Mouse (Mus musculus) kidney, embryonic 15.5 days (tissue): ENCODE data around the gene Gbp2b. TPM values are rescaled to one million over a fixed set of nuclear protein-coding genes. Genes with fewer than 3 reads are reported as not detected.
A peak's percentile ranks its signal among the peaks of the same experiment; 100 is the strongest.
"Not testable (repeated sequence)": the region's sequence is repeated elsewhere in the genome, so short reads cannot be mapped to it uniquely, and the experiment has no call there.

ENCODE experiments used
- ATAC-seq: fragments of 200-750 bp; cut with Nextera tagmentation; replicated peaks from 2 replicates; pipeline ENCODE4 v1.8.0; 2017; ENCODE audit warnings: moderate TSS enrichment; ENCODE audit not compliant: low FRiP score
- H3K27ac ChIP-seq: fragments of 300-500 bp; sonication (generic); 2 replicates; pipeline ENCODE4 v1.5.1; 2015; ENCODE audit warnings: mild to moderate bottlenecking, inconsistent platforms
- H3K27me3 ChIP-seq: fragments of 300-500 bp; sonication (generic); 2 replicates; pipeline ENCODE4 v1.6.1; 2015; ENCODE audit warnings: inconsistent platforms
- H3K36me3 ChIP-seq: fragments of 300-500 bp; sonication (generic); 2 replicates; pipeline ENCODE4 v1.6.1; 2015; ENCODE audit warnings: inconsistent platforms
- H3K4me1 ChIP-seq: fragments of 300-500 bp; sonication (generic); 2 replicates; pipeline ENCODE4 v1.6.1; 2015; ENCODE audit warnings: inconsistent platforms
- H3K4me2 ChIP-seq: fragments of 300-500 bp; sonication (generic); 2 replicates; pipeline ENCODE4 v1.6.1; 2015; ENCODE audit warnings: moderate library complexity, mild to moderate bottlenecking, inconsistent platforms
- H3K4me3 ChIP-seq: fragments of 300-500 bp; sonication (generic); replicated peaks from 2 replicates; pipeline ENCODE4 v1.5.1; 2015; ENCODE audit warnings: mild to moderate bottlenecking, inconsistent platforms
- H3K9ac ChIP-seq: fragments of 300-500 bp; sonication (generic); 2 replicates; pipeline ENCODE4 v1.6.1; 2015; ENCODE audit warnings: mild to moderate bottlenecking, inconsistent platforms
- H3K9me3 ChIP-seq: fragments of 300-500 bp; sonication (generic); replicated peaks from 2 replicates; pipeline ENCODE4 v1.6.1; 2016; ENCODE audit warnings: inconsistent platforms
- WGBS: fragments of 180-500 bp; shearing (Covaris S2); methylation state at CpG from one replicate; pipeline ENCODE4 v1.1.7; 2015; ENCODE audit warnings: mixed read lengths; 5-methylcytosine and 5-hydroxymethylcytosine counted together
- microRNA-seq: library from miRNA; unstranded; fragments of <30 nt; microRNA quantifications from one replicate; pipeline ENCODE4, GENCODE M21; 2016
- polyA plus RNA-seq: library from polyadenylated mRNA; unstranded; fragments of >200 nt; fragmentation: Nextera tagmentation; extraction: Ambion mirVana; gene quantifications from 2 replicates; pipeline ENCODE4 v1.2.1, GENCODE M21; 2015

Gene Gbp2b
- polyA plus RNA-seq, 1 experiment from 2014 or later: 0.05 TPM

- Histone ChIP-seq H3K4me1 (0 out of 2 replicates have a peak, but pooled peaks cover 6% of the 10 kb centered on the region), H3K4me3 (no peak overlapping the region), H3K36me3 (no peaks in the 10 kb centered on the region), H3K27me3 (no peaks in the 10 kb centered on the region), H3K9me3 (no peaks in the 10 kb centered on the region), H3K9ac (no peak overlapping the region), H3K4me2 (peak overlapping the region; percentile 34; the same call in 1 of the 2 replicates), H3K27ac (no peak overlapping the region)
- WGBS: 4% methylated on average over 9 of the region's 9 CpGs
- 0 out of 2 replicates have a peak, but pooled peaks have one; percentile 49 for ATAC-seq
Observed at GRCm38 (mm10) chr3:142640201-142640600, 45.6 kb downstream of the Gbp2b start.

GRCm38 (mm10) chr3:142645949-142646348 lies 51.3 kb downstream of the Gbp2b start:
- WGBS: 14% methylated on average over 2 of the region's 2 CpGs
- H3K27ac ChIP-seq, H3K4me3 ChIP-seq, ATAC-seq, H3K27me3 ChIP-seq, H3K9me3 ChIP-seq, H3K9ac ChIP-seq, H3K4me2 ChIP-seq, H3K36me3 ChIP-seq, H3K4me1 ChIP-seq: not testable (repeated sequence)

- ATAC-seq, H3K9me3 ChIP-seq, H3K4me1 ChIP-seq, H3K27ac ChIP-seq, H3K4me3 ChIP-seq, H3K36me3 ChIP-seq, H3K4me2 ChIP-seq, H3K27me3 ChIP-seq, H3K9ac ChIP-seq: not testable (repeated sequence)
- WGBS: 61% methylated on average over 7 of the region's 7 CpGs
Observed at GRCm38 (mm10) chr3:142647836-142648235, 53.2 kb downstream of the Gbp2b start.

DNA sequence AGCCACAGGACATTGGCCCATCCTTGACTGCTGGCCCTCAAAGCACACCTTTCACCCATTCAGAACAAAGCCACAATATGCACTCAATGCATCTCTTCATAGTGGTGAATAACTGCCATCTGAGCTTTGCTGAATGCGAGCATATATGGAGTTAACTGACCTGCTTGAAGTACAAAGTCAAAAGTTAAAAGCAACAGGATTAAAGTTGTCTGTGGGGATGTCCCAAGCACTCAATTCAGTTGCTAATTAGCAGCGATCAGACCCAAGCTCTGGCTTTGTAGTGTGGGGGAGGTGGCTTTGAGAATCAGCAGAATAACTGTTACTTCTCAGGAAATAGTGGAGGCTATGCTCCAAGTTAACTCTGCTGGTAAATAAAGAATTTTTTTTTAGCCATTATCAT lies 55.6 kb downstream of the Gbp2b start:
- 41% methylated on average over 2 of the region's 2 CpGs for WGBS
- no peaks in the 10 kb centered on the region for H3K9me3 ChIP-seq
- no peak overlapping the region for H3K27ac ChIP-seq
- H3K4me3 ChIP-seq: no peak overlapping the region
- no peaks in the 10 kb centered on the region for H3K4me1 ChIP-seq
- no peak for ATAC-seq
- H3K4me2 ChIP-seq: no peak overlapping the region
- H3K27me3 ChIP-seq: no peaks in the 10 kb centered on the region
- no peaks in the 10 kb centered on the region for H3K36me3 ChIP-seq
- H3K9ac ChIP-seq: no peak overlapping the region

- H3K27ac ChIP-seq: no peak overlapping the region
- H3K36me3 ChIP-seq: no peaks in the 10 kb centered on the region
- H3K27me3 ChIP-seq: no peaks in the 10 kb centered on the region
- WGBS: 94% methylated on average over 8 of the region's 8 CpGs
- H3K4me3 ChIP-seq: no peak overlapping the region
- no peaks in the 10 kb centered on the region for H3K4me1 ChIP-seq
- no peaks in the 10 kb centered on the region; the same call in 1 of the 2 replicates for H3K9me3 ChIP-seq
- no peak for ATAC-seq
- H3K4me2 ChIP-seq: no peak overlapping the region
- no peak overlapping the region for H3K9ac ChIP-seq
Observed at GRCm38 (mm10) chr3:142664723-142665122, 70.1 kb downstream of the Gbp2b start.

Small RNAs within 50 kb of the gene (microRNA-seq; reads per million reads assigned to microRNA genes)
- not detected for gene Mir6381

Other genes starting within 250 kb of the Gbp2b start
- gene Pdlim5, start 199.2 kb upstream of the Gbp2b start, polyA plus RNA-seq: 45.8 and 46.6 TPM in 2 replicates
- 0.06 TPM in 2 replicates for gene Gbp5, start 100.9 kb upstream of the Gbp2b start, polyA plus RNA-seq
- 2.6 and 3.3 TPM in 2 replicates for gene Gbp7, start 64.5 kb upstream of the Gbp2b start, polyA plus RNA-seq
- gene Gbp3, start 34.8 kb upstream of the Gbp2b start, polyA plus RNA-seq: 1.5 and 1.6 TPM in 2 replicates
- 0.95 and 1.7 TPM in 2 replicates for gene Gbp2, start 25.8 kb downstream of the Gbp2b start, polyA plus RNA-seq
- gene Kyat3, start 106.2 kb downstream of the Gbp2b start, polyA plus RNA-seq: 24.9 and 25.0 TPM in 2 replicates
- gene Gtf2b, start 170.2 kb downstream of the Gbp2b start, polyA plus RNA-seq: 77.2 and 79.6 TPM in 2 replicates